Mouse (Mus musculus): Measurements from ENCODE around the gene Jtb.

Jtb gene

GRCm38 (mm10) chr3:90231507-90232333 is at the start of gene Jtb:
Gene Jtb, plus strand, starts transcription at chr3:90231597.
- in situ Hi-C loops (cut with MboI): no loop called here

GRCm38 (mm10) chr3:90183581-90183980 is 47.8 kb upstream of the Jtb start:
- in situ Hi-C loops (cut with MboI): no loop called here

DNA sequence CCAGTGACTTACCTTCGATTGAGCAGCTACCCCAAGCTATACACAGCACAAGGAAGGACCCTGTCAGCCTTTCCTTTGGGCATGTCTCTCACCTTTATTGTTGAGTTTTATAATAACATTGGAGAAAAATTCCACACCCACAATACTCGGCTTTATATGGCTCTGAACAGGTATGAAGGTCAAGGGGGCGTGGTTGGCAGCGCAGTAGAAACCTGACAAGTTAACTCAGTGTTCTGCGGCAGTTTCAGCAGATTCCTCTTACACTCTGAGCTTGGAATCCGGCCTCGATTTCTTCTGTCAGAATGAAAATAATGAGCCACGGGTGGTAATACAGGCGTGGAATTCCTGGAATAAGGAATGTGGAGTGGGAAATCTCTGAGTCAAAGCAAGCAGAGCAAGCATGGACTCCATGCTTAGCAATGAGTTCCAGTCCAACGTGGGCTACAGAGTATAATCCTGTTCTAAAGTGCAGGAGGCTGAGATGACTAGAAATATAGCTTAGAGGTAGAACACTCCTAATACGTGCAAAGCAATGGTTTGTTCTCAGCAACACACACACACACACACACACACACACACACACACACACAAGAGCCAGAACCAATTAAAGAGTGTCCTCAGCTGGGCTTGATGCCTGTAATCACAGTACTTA is 40.4 kb upstream of the Jtb start:
- in situ Hi-C loops (cut with MboI): no loop called here

DNA sequence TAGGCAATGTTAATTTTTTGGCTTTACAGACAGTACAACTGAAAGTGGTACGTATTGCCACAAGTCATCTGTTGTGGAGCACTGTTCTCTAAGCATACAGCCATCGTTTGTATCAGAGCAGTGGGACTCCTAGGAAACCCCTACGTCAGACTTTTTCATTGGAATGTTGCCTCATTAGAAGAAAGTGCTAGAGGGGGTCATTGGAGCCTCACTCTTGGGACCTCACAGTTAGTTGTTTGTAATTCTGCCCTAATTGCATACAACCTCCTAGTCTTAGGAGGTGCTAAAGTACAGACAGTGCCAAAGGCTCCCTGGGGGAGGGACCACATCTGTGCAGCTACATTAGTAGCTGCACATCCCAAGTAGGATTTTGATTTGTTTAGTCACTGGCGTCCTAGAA is 36.6 kb upstream of the Jtb start:
- in situ Hi-C loops (cut with MboI): no loop called here

DNA sequence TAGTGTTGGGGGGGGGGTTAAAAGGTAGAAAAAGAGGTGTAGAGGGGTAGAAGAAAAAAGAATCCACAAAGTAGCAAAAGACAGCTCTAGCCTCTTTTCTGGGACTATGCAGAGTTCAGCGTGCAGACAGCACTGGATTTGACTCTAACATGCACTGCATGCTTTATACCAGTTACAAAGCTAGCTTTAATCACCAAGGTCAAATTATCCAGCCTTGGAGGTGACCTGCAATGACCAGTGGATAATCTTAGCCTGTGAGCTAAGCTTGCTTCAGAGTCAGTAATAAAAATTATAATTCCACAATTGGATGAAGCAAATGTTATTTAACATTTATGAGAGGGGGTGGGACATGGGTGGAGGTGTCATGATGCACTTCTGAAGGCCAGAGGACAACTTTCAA is 35.8 kb upstream of the Jtb start:
- in situ Hi-C loops (cut with MboI): no loop called here

DNA sequence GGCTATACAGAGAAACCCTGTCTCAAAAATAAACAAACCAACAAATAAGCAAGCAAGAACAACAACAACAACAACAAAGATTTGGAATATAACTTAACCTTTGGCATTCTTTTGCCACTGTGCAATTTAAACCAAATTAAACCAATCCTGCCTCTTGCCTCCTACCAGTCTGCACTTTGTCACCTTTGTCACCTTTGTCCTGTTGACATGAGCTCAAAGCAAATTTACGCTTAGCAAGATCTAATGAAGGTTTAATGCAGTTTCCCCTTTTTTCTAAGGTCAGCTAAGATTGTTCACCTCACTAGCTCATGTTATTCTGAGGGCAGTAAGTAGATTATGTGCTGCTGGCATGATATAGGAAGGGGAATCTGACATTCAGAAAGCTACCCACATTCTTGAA is 33.8 kb upstream of the Jtb start:
- in situ Hi-C loops (cut with MboI): no loop called here

- in situ Hi-C loops (cut with MboI): no loop called here
Observed at GRCm38 (mm10) chr3:90202884-90203283, 28.5 kb upstream of the Jtb start.

DNA sequence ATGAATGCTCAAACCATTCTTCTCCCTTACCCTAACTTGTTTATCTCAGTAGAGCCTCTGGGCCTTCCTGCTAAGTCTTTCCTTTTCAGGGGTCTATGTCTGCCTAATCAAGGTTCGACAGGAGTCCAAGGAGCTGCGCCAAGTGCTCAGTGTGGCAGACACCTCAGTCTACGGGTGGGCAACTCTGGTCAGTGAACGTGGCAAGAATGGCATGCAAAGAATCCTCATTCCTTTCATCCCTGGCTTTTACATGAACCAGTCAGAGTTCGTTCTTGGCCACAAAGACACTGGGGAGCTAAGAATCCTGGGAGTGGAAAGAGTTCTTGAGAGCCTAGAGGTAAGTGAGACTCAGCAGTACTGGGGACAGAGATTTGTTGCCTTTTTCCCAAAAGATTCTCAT is 27.8 kb upstream of the Jtb start:
- in situ Hi-C loops (cut with MboI): no loop called here

- in situ Hi-C loops (cut with MboI): no loop called here
Observed at GRCm38 (mm10) chr3:90204582-90204981, 26.8 kb upstream of the Jtb start.

DNA sequence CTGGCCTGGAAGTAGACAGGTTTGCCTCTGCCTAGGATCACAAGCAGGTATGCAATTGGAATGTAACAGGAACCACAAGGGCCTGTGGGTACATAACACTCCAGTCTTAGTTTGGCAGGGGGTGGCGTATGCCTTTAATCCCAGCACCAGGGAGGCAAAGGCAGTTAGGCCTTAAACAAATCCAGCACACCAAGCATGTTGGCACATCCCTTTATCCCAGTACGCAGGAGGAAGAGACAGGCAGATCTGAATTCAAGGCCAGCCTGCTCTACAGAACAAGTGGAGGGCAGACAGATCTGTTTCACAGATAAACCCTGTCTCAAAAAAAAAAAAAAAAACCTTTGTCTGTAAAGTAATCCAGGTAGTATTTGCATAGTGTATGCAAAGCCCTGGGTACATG is 22.7 kb upstream of the Jtb start:
- in situ Hi-C loops (cut with MboI): no loop called here

DNA sequence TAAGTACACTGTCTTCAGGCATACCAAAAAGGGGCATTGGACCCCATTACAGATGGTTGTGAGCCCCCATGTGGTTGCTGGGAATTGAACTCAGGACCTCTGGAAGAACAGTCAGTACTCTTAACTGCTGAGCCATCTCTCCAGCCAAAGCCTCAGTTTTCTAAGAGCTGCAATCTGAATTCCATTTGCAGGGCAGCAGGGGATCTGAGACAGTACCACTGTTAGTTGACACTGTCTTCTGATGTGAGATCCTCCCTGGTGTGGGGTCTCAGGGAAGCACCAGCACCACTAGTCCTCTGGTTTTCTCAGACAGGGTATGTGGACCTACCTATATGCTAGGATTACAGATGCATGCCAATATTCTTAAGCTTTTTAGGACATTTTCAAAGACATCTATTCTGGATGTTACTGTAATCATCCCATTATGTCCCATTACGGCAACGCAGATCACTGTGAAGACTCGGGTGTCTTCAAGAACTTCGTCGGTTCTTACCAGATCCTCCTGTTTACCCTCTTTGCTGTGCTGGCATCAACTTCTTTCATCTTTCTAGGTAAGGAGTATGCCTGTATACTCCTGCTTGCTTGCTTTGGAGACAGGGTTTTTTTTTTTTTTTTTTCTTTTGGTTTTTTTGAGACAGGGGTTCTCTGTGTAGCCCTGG is 21.4 kb upstream of the Jtb start:
- in situ Hi-C loops (cut with MboI): no loop called here

GRCm38 (mm10) chr3:90211475-90212398 is 19.7 kb upstream of the Jtb start:
- in situ Hi-C loops (cut with MboI): no loop called here

GRCm38 (mm10) chr3:90212723-90213122 is 18.7 kb upstream of the Jtb start:
- in situ Hi-C loops (cut with MboI): no loop called here

- in situ Hi-C loops (cut with MboI): no loop called here
Observed at GRCm38 (mm10) chr3:90213377-90213866, 18.0 kb upstream of the Jtb start, which contains the start of the genes Rps27 and Rab13. Gene Rps27, minus strand, starts transcription at chr3:90213651. Gene Rab13, plus strand, starts transcription at chr3:90213695.

GRCm38 (mm10) chr3:90213956-90214684 is 17.3 kb upstream of the Jtb start:
- in situ Hi-C loops (cut with MboI): no loop called here

- in situ Hi-C loops (cut with MboI): no loop called here
Observed at GRCm38 (mm10) chr3:90215825-90216380, 15.5 kb upstream of the Jtb start.

- in situ Hi-C loops (cut with MboI): no loop called here
Observed at GRCm38 (mm10) chr3:90220088-90220487, 11.3 kb upstream of the Jtb start.

DNA sequence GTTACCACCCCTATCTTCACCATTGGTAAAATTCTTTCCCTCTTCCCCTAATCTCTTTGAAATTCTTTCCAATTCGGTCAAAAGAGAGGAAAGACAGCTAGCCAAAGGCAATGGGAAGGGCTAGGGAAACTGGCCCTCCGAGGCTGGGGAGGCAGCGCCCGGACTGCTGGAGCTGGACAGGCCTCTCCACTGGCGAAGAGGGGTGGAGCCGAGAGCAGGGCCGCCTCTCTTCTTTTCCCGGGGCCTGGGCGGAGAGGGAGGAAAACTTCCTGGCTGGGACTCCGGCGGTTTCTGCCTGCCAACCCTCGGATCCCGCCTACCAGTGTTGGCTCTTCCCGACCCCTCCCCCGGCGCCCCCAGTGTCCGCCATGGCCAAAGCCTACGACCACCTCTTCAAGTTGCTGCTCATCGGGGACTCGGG is 10.9 kb upstream of the Jtb start:
- in situ Hi-C loops (cut with MboI): no loop called here

DNA sequence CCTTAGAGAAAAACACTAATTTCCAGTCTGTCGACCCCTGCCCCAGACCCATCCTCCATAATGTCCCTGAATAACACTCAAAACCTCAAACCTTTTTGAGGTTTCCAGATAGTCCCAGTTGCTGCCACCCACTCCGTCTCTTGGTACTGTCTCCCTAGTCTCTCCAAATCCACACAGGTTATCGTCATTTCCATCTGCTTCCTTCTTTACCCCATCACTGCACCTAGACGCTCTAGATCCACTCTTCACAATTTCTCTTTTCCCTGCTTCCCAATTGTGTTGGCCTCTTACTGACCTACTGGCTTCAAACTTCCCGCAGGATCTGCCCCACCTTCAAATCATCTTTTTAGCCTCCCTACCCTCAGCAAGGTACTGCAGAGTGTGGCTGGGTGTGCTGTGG is 10.3 kb upstream of the Jtb start:
- in situ Hi-C loops (cut with MboI): no loop called here

DNA sequence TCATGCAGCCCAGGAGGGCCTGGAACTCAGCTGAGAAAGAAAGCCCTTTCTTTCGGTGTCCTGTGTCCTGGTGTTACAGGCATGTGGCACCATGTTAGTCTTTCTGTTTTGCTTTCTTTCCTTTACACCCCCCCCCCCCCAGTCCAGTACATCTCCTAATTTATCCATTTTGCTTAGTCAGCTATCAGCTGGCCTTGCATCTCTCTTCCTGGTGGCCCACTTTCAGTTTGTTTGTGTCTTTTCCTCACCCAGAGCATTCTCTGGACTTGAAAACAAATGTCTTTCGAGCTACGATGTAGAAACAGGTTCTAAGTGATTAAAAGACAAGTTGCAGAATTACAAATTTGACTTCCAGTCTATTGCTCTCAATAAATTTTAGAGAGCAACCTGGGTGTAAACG is 8.9 kb upstream of the Jtb start:
- in situ Hi-C loops (cut with MboI): no loop called here

- in situ Hi-C loops (cut with MboI): no loop called here
Observed at GRCm38 (mm10) chr3:90222941-90223340, 8.5 kb upstream of the Jtb start.

Data from mature B cell (primary cell).